Mouse (Mus musculus): Measurements from ENCODE around the gene Noto.

The Noto gene

DNA sequence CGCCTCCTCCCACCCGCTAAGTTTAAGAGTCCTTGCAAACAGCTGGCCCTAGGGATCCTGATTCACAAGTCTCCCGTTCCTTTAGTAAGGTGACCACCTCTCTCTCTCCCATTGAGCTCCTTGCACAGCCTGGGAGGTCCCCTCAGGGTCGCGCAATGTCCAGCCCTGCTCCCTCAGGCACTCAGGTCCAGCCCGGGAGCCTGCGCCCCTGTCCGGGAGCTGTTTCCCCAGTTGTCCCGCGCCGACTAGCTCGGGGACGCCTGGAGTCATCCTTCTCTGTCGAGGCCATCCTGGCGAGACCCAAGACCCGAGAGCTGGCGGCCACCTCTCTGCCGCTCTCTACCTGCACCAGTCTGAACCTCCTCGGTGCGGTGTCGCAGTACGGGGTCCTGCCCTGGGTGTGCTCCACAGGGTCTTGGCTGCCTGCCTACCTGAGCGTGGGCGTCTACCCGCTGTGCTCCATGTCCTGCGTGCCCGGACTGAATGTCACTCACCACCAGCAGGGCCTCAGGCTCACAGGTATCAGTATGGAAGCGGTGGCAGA, at the start of gene Noto:
Gene Noto (plus strand): TSS at position 51 of the 544 bp plus-strand sequence.
- no peak for DNase-seq (ENCODE audit: low spot score)

DNA sequence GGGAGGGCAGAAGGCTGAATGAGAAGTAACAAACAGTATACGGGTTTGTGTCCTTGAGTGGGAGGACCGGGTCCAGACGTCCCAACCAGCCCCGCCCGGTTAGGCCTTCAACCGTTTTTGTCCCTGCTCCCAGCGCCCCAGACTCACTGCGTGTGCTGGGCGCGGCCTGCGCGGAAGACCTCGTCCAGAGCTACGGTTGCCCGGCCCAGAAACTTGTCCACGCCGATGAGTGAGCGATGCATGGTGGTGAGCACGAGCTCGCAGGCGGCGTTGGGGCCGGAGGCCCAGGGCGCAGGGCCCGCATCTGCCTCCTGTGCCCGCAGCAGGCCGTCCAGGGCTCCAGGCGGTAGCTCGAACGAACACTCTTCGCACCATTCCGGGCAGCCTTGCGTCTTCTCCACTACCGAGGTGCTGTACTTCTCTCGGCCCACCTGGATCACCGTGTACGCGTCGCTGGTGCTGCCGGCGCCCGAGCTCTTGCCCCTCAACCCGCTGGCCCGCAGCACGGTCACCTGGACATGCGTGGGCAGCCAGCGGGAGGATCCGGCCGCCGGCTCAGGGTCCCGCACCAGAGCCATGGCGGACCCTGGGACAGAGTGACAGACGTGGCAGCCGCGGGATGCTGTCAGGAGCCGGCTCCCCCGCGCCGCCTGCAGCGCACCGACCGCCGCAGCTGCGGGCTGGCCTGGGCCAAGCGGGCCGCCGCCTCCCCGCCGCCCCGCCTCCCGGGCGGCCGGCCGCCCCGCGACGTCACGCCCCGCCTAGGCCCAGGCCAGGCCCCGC, 49.5 kb upstream of the Noto start, which contains the start of gene Rab11fip5:
Gene Rab11fip5 (minus strand): TSS at position 684 of the 783 bp plus-strand sequence.
- peak; percentile 12 for DNase-seq (ENCODE audit: low spot score)

DNA sequence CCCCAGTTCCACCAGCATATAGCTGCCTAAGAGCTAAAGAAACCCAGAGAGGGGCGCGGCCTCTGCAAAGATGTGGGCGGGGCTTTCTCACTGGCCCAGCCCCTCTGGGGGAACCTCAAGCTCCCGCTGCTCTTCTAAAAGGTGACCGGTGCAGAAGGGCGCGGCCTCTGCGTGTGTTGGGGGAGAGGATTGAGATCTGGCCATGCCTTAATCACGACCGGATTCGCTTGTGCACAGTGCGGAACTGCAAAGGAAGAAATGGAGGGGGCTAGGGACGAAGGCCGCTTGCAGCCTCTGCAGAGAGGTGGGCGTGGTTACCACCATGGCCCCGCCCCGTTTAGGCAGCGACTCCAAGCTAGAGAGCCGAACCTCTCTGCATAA, 49.0 kb upstream of the Noto start:
- peak; percentile 95 for DNase-seq (ENCODE audit: low spot score)

DNA sequence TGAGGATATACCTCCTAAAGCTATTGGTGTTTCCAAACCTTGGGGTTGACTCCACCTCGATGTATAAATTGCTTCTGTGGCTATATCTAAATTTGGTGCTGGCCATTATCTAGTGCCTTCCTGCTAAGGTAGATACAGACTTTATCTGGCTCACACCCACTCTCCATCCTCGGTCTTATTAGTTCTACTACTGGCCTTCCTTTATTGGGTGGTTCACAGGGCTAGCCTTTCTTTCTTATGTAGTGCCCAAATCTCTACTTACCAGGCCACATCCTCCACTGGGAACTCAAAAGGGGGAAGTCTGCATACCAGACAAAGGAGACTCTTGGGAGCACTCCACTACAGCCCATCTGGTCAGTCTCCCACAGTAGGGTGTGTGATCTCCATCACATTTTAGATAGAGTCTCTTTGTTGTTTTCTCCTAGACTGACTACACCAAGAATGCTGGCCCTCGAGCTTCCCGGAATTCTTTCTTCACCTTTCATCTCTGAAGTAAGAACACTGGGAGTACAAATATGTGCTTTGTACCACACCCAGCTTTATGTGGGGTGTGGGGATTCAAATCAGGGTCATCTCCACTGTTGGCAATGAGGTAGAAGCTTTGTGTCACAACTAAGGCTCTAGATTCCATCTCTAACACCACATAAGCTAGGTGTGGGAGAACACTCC, 46.5 kb upstream of the Noto start:
- DNase-seq (ENCODE audit: low spot score): no peak

DNA sequence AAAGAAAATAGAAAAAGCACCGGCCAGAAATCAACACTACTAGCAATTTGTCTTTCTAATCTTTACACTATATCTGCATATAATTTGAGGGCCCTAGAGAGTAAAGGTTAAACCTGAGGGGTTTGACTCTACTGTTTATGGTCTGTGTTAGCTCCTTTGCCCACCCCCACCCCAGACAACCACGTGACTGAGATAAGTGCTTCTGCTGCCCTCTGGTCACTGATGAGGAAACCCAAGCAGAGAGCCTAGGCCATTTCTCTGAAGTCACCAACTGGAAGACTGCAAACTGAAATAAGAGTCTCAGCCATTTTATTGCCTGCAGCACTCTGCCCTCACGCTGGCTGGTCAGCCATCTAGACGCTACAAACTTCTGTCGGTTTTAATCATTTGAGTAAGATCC, 45.8 kb upstream of the Noto start:
- no peak for DNase-seq (ENCODE audit: low spot score)

DNA sequence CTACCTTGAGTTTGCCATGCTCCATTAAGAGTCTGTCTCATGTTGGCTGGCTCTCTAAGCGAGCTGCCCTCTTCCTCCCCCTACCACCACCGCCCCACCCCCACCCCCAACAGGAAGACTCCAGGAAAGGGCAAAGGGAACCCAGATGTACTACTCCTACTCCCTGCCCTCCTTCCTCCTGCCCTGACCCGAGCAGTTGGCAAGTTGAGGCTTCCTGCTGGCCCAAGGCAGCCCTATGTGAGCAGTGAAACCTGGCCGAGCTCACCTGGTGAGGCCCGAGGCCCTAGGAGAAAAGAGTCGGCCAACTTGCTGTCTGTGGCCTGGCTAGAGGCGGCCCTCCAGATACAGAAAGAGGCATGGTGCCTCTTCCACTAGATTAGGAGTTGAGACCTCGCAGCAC, 45.1 kb upstream of the Noto start:
- no peak for DNase-seq (ENCODE audit: low spot score)

DNA sequence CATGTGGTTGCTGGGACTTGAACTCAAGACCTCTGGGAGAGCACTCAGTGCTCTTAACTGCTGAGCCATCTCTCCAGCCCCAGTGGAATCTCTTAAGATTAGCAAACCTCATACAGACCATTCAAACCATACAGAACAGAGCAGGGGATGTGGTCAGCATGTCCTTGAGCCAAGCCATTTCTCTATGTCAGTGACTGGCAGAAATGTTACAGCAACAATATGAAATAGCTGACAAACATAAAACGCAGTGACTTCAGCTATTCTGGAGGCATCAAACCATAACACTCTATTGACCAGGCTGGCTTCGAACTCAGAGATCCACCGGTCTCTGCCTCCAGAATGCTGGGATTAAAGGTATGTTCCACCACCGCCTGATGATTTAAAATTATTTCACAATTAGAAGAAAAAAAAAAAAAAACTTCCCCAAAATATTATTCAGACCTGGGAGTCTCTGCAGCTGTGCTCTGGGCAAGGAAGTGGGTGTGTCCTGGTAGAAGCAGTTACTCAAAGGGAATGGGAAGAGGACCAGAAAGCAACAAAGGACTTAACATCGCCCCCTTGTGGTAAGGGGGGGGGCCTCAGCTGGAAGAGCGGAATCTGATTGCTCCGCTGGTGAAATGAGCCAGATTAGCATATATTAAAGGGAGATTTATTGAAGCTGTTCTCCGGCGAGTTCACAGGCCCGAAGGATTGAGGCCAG, 43.3 kb upstream of the Noto start:
- DNase-seq (ENCODE audit: low spot score): peak; percentile 80

DNA sequence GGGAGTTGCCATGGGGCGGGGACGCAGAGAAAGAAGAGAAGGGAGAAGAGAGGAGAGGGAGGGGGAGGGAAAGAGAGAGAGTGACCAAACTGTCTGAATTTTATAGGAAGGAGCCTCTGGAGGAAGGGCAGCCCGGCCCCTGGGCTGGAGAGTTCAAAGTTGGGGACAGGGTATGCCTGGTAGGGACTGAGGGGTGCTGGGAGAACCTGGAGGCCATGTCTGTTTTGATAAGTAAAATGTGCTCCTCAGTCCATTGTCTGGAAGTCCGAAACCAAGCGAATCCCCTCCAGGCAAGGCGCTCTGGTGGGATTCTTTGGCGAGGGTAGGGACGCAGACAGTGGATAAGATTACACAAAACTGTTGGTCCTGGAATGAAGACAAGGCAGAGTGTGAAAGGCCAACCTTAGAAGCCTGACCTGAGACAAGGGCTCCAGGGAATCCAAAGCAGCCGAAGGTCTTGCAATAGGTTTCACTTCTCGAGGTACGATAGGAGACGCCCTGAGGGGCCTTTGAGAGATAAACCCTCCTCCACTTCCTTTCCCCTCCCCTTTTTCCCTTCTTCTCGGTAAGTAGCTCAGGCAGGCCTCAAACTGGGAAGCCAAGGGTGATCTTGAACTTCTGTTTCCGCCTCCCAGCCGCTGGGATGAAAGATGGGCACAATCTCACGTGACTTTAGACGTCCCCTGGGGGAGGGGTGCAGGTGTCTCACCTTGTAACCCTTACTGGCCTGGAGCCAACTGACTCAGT, 42.6 kb upstream of the Noto start:
- DNase-seq (ENCODE audit: low spot score): no peak

DNA sequence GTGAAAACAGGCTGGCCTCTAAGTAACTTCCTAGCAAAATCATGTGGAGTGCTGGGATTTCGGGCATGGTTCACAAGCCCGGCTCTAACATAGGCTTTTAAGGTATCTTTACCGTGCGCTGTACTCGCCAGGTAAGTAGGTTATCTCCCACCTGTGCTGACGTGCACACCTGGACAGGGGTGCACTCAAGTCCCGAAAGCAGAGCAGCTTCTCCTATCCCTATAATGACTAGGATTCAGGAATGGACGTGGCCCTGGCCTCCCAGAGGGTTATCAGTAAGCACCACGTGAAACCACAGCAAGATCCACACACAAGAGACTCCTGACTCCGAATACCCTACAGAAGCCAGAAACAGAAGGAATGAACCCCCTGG, 42.1 kb upstream of the Noto start:
- no peak for DNase-seq (ENCODE audit: low spot score)

DNA sequence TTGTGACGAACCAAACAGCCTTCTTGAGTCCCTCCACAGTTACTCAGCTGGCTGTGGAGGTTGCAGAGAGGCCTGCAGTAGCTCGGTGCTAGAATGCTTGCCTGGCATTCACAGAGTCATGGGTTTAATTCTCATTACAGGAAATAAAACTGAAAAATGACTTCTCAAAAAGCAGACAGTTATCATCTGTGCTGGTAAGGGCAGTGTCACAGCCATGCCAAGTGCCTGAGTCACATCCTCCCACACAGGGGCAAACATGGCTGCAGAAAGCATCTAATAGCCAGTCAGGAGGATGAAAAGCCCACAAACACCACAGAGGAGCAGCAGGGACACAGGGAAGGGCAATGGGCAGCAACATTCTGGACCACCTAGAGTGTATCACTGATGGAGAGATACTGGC, 40.9 kb upstream of the Noto start:
- DNase-seq (ENCODE audit: low spot score): no peak

DNA sequence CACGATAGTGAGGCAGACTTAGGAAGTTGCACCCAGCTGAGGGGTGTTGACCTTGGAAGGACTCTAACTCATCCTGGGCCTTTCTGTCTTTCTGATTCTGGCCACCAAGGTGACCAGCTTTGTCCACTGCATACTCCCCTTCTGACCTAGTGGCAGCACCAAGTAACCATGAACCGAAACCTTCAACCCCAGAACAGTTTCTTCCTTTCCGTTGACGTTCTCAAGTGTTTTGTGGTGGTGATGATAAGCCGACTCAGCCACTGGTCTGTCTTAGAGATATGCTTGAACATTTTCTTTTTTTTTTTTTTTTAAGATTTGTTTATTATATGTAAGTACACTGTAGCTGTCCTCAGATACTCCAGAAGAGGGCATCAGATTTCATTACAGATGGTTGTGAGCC, 35.1 kb upstream of the Noto start:
- DNase-seq (ENCODE audit: low spot score): no peak

DNA sequence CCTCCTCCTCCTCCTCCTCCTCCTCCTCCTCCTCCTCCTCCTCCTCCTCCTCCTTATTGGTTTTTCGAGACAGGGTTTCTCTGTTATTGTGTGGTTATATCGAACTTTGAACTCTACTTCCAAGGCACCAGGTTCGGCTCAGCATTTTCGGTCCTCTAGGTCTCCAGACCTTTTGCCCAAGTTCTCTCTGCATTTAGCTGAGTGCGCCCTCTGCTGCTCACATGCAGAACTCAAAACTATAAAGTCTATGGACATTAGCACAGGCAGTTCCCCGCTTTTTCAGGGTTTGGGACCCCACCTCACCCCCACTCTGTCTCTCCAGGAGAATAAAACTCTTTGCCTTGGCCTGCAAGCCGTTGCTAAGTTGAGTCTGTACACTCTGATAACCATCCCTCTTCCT, 31.9 kb upstream of the Noto start:
- DNase-seq (ENCODE audit: low spot score): peak; percentile 64

DNA sequence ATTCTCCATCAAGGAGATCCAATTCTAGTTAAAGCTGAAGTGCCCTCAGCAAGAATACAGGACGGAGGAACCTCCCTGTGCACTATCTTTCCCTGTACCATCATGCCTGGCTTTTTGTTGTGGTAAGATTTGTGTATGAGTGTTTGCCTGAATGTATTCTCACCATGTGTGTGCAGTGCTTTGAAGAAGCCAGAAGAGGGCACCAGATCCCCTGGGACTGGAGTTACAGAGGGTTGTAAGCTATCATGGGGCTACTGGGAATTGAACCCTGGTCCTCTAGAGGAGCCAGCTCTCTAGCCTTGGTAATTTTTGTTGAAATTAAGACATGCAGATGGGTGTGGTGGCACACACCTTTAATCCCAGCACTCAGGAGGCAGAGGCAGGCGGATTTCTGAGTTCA, 28.3 kb upstream of the Noto start:
- no peak for DNase-seq (ENCODE audit: low spot score)

DNA sequence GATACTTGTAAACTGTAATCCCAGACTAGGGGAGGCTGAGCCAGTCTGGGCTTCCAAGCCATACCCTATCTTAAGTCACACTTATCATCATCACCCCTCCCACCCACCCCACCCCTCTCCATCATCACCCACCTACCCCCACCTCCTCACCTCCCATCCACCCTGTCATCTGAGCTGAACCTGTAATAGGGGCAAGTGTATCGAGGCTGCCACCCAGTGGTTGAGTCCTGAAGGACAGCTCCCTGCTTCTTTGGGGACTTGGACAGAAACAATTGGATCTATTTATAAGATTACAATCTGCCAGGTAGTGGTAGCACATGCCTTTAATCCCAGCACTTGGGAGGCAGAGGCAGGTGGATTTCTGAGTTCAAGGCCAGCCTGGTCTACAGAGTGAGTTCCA, 26.5 kb upstream of the Noto start:
- no peak for DNase-seq (ENCODE audit: low spot score)

DNA sequence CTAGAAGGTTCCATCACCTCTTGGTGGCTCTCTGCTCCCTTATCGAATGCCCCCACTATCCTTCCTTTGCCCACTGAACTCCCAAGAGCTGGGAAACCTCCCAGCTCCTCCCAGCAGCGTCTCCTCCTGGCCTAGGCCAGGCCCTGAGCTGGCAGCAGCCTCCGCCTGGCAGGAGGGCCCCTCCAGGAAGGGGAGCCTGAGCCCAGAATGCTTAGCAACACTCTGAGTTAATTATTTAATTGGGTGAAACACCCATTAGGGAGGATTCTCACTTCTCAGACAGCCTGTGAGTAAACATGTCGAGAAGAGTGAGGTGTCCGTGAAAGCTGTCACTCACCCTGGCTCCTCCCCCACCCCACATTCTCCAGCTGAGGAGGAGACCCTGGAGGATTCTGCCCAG, 24.0 kb upstream of the Noto start:
- DNase-seq (ENCODE audit: low spot score): peak; percentile 31

DNA sequence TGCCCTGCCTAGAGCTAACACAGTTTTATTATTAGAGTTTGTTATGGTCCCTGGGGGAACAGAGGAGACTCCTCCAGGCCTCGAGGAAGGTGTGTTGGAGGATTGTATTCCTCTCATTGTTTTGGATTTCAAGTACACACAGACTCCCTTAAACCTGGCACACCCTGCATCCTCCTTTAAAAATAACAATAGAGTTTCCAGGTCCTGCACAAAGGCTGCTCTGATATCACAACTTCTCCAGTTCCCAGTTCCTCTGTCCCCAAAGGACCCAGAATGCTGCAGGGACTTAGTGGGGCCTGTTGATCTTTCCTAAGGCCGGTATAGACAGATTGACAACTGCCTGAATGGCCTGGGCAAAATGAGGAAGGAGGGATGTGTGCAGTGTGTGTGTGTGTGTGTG, 21.1 kb upstream of the Noto start:
- no peak for DNase-seq (ENCODE audit: low spot score)

DNA sequence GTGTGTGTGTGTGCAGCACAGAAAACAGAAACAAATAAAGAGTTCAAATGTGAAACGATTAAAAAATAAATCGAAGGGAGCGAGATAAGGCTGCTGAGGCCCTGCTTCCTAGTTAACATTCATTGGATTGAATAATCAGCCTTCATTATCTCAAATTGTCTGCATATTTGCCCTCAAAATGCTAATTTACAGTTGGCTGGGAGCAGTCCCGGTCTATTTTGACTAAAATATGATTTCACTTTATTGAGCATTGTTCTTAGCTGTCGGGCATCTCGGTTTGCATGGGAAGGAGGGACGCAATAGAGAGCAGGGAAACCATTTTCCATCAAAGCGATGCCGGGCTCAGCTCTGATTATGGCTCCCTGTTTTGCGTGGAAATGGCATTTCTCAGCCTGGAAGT, 20.6 kb upstream of the Noto start:
- DNase-seq (ENCODE audit: low spot score): no peak

DNA sequence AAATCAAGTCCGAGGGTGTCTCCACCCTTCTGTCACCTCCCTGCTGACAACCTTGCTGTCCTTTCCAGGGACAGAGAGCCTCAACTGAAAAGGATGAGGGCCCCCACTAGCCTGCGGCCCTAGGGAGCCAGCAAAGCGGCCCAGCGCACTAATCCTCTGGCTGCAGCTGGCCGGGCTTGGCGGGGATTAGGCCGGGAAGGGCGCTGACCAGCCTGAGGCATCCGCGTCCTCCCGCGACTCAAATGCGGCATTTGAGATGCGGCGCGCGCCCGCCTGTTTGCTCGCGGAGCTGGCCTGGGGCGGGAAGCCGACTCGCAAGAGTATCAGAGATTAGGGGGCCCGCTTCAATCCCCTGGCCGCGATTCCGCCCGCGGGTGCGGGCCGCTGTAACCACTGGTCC, 14.7 kb upstream of the Noto start:
- DNase-seq (ENCODE audit: low spot score): no peak

DNA sequence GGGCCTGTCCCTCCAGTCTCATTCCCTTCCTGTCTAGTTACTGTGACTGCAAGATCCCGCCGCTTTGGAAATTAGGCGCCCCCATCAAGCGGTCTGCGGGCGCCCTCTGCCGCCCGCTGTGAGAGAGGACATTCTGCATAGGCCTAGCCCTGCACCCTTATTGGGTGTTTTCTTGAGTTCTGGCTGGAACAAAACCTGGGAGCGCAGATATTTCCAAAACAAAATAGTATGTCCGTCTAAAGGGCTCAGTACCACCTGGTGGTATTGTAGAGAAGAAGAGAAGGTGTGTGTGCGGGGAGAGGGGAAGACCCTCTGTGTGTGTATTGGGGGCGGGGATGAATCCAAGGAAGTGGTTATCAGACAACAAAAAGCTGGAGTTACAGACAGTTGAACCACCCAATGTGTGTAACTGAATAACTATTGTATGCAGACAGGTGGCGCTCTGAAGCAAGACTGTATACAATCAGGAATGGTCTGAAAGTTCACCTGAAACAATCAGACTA, 12.9 kb upstream of the Noto start:
- DNase-seq (ENCODE audit: low spot score): peak; percentile 82

DNA sequence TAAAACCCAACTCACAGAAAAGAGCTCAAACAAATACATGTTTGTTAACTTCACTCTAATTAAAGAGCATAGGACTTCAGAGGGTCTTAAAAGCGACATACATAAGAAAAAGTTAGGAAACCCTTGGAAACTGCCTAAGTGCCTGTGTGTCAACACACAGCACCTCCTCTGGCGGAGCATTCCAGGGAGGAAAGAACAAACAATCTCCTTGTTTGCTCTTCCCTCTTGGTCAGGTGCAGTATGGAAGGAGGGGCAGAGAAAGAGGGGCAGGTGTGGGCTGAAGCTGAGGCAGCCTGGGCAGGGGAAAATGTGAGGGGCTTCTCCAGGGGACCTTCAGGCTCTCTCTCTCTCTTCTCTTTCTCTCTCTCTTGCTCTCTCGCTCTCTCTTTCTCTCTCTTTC, 7.9 kb upstream of the Noto start:
- no peak for DNase-seq (ENCODE audit: low spot score)

DNA sequence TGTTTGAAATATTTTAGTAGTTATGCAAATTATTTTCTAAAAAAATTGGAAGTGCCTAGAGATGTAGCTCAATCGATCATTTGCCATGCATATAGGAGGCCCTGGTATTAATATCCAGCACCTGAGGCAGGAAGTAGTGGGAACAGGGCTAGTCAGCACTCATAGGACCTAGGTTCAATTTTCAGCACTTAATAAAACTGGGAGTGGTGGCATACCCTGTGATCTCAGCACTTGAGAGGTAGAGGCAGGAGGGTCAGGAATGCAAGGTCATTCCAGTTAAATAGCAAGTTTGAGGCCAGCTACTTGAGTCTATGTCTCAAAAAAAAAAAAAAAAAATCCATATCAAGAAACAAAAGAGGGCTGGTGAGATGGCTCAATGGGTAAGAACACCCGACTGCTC, 4.5 kb upstream of the Noto start:
- DNase-seq (ENCODE audit: low spot score): no peak

DNA sequence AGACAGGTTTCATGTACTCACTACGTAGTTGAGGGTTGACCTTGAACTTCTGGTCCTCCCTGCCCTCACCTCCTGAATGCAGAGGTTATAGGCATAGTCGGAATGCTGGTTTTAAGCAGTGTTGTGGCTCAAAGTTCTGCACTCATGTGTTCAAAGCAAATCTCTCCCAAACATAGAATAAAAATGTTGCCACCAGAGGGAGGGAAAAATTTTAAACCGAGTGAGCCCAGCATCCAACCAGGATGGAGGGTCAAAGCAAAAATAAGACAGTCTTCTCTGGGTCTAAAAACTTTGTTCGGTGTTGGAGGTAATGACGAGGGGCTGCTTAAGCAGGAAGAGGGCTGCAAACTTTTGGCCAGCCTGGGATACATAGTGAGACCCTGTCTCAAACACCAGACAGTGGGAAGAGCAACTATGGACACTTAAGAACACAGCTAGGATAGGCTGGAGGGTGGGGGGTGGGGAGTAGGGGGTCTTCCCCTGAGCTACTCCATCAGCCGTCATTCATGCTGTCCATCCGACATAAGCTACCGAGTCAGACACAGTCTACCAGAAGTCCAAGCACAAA, 7.7 kb downstream of the Noto start:
- DNase-seq (ENCODE audit: low spot score): no peak

Data from MN1 (cell line).